Mouse (Mus musculus) heart, postnatal 0 days (tissue): ENCODE data around the gene Nox1.

Source experiments
- CTCF ChIP-seq: IDR thresholded peaks from 2 replicates; pipeline ENCODE4 v1.5.1; 2016; ENCODE audit warnings: antibody characterized with exemption, control low read depth, low read depth
- EP300 ChIP-seq: IDR thresholded peaks from 2 replicates; pipeline ENCODE4 v1.6.1; 2016; ENCODE audit warnings: antibody characterized with exemption, low read depth

- TF ChIP-seq CTCF = peak; percentile 47; the same call in 1 of the 2 replicates
- no peak for TF ChIP-seq EP300
These were observed 89.5 kb downstream of the Nox1 start for GRCm38 (mm10) chrX:134132295-134132694.
